Comparison of ENCODE assay signal across 17 mouse cellular contexts in the genomic region with DNA sequence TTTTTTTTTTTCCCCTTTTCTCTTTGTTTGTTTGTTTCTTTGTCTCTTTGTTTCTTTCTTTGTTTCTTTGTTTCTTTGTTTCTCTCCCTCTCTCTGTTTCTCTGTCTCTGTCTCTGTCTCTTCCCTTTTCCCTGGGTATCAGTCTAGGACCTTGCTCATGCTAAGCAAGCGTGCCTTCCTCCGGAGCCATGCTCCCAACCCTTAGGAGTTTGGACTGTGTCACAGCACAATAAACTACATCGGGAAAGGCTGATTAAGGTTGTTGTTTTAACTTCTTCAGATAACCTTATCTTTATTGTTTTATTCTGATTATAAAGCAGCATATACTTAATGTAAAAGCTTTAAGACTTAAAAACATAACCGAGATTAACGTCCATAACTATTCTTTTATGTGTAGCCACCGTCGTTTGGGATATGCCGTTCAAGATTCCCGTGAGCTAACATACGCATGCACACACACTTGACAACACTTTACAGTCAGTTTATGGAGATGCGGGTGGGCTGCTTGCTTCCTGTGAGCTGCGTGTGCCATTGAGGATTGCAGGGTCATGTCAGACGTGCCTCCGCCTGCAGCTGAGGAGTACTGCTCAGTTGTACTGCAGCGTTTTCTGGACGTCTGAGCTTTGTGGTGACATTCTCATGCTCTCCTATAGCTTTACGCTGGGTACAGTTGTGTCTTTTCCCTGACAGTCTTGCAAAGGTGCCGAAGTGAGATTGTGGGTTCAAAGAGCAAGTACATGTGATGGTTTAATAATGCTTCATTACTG. TPM values are rescaled to one million over a fixed set of nuclear protein-coding genes. Genes with fewer than 3 reads are reported as not detected.
DNase-seq lines count a peak whose midpoint lies in the region; ATAC-seq and TF ChIP-seq lines count a peak whose summit lies in the region.
"Had no signal": no experiment of that assay in that cellular context is flagged by ENCODE, and none has a peak within 500 bp of the region (broad histone marks: within the 10 kb centered on the region; RNA-seq: fewer than 3 reads in every experiment).

No protein-coding gene starts in this region.

- no peaks in the 10 kb centered on the region for H3K9me3 ChIP-seq in kidney, embryonic 15.5 days (replicated peaks)
- H3K9me3 ChIP-seq in megakaryocyte, embryonic 14.5 days = no peaks in the 10 kb centered on the region
- H3K9me3 ChIP-seq in intestine, postnatal 0 days (ENCODE audit: control insufficient read depth) = no peaks in the 10 kb centered on the region
- H3K9me3 ChIP-seq: embryonic facial prominence, embryonic 13.5 days; forebrain, embryonic 12.5 days had no signal

- H3K4me2 ChIP-seq in kidney, embryonic 15.5 days = no peak overlapping the region
- H3K4me2 ChIP-seq in intestine, postnatal 0 days (replicated peaks; ENCODE audit: low read depth) = peak overlapping the region; percentile 56
- H3K4me2 ChIP-seq: embryonic facial prominence, embryonic 13.5 days; forebrain, embryonic 12.5 days; heart, embryonic 11.5 days had no signal

- H3K4me3 ChIP-seq in kidney, embryonic 15.5 days (replicated peaks) = no peak overlapping the region
- peak overlapping the region; percentile 51 for H3K4me3 ChIP-seq in megakaryocyte, embryonic 14.5 days (replicated peaks)
- H3K4me3 ChIP-seq in intestine, postnatal 0 days (ENCODE audit: low read depth, low read length) = 0 out of 2 replicates have a peak overlapping the region, but pooled peaks have one; percentile 13
- H3K4me3 ChIP-seq: embryonic facial prominence, embryonic 13.5 days; forebrain, embryonic 12.5 days; heart, adult 2 months had no signal

- H3K27ac ChIP-seq in kidney, embryonic 15.5 days = peak overlapping the region; percentile 60; the same call in 1 of the 2 replicates
- H3K27ac ChIP-seq in intestine, postnatal 0 days (ENCODE audit: low read depth, low read length) = peak overlapping the region; percentile 78
- H3K27ac ChIP-seq: embryonic facial prominence, embryonic 13.5 days; forebrain, embryonic 12.5 days; heart, adult 2 months had no signal

- H3K36me3 ChIP-seq in kidney, embryonic 15.5 days = no peaks in the 10 kb centered on the region
- peaks cover 55% of the 10 kb centered on the region for H3K36me3 ChIP-seq in megakaryocyte, embryonic 14.5 days (replicated peaks; ENCODE audit: low read length)
- H3K36me3 ChIP-seq in intestine, postnatal 0 days (ENCODE audit: control insufficient read depth, insufficient read depth) = no peaks in the 10 kb centered on the region
- H3K36me3 ChIP-seq: embryonic facial prominence, embryonic 13.5 days; forebrain, embryonic 12.5 days had no signal

- no peak for ATAC-seq in kidney, embryonic 15.5 days (replicated peaks; ENCODE audit: low FRiP score)
- no peak for ATAC-seq in megakaryocyte, adult 5-6 weeks (ENCODE audit: poor library complexity, severe bottlenecking)
- ATAC-seq in intestine, postnatal 0 days = peak; percentile 74
- ATAC-seq: forebrain, embryonic 16.5 days had no signal

- H3K27me3 ChIP-seq in kidney, embryonic 15.5 days = no peaks in the 10 kb centered on the region
- no peaks in the 10 kb centered on the region for H3K27me3 ChIP-seq in megakaryocyte, embryonic 14.5 days (replicated peaks)
- no peaks in the 10 kb centered on the region for H3K27me3 ChIP-seq in intestine, postnatal 0 days (replicated peaks; ENCODE audit: control insufficient read depth, insufficient read depth, low read length)
- H3K27me3 ChIP-seq: embryonic facial prominence, embryonic 13.5 days; forebrain, embryonic 12.5 days had no signal

- peaks cover 67% of the 10 kb centered on the region for H3K4me1 ChIP-seq in kidney, embryonic 15.5 days
- peaks cover 91% of the 10 kb centered on the region for H3K4me1 ChIP-seq in megakaryocyte, embryonic 14.5 days
- peaks cover 23% of the 10 kb centered on the region for H3K4me1 ChIP-seq in intestine, postnatal 0 days (replicated peaks; ENCODE audit: control insufficient read depth, insufficient read depth, low read length)

- no peak overlapping the region for H3K9ac ChIP-seq in kidney, embryonic 15.5 days
- H3K9ac ChIP-seq in intestine, postnatal 0 days (ENCODE audit: low read depth, low read length) = no peak overlapping the region
- H3K9ac ChIP-seq: embryonic facial prominence, embryonic 13.5 days; forebrain, embryonic 12.5 days had no signal

- no peak for DNase-seq in kidney, postnatal 14 days
- no peak for DNase-seq in adrenal gland, postnatal 25 days
- no peak for DNase-seq in cerebellum, adult 11-12 months
- DNase-seq: adrenal gland, postnatal 10 days; cerebellum, adult 18-20 months; cerebellum, adult 9-11 months; cerebellum, postnatal 36 days; gastrocnemius, postnatal 14 days; heart, adult 2 months had no signal

- no peak for TF ChIP-seq CTCF in intestine, postnatal 0 days (IDR thresholded peaks at IDR 0.05; ENCODE audit: low read depth)

- WGBS in kidney, embryonic 15.5 days = 57% methylated on average over 18 of the region's 18 CpGs
- 36% methylated on average over 18 of the region's 18 CpGs for WGBS in intestine, postnatal 0 days

RNA-seq across cellular contexts. Expression of gene Ano6, which starts 52.7 kb away (rescaled TPM):
- polyA plus RNA-seq in kidney, embryonic 15.5 days (2015; fragmentation: Nextera tagmentation; extraction: Ambion mirVana) = 54.0 and 54.5 TPM in 2 replicates
- polyA plus RNA-seq in megakaryocyte, embryonic 14.5 days (2012; ENCODE audit: insufficient read depth, low replicate concordance) = 2.4 and 10.3 TPM in 2 replicates
- 32.6 and 39.0 TPM in 2 replicates for total RNA-seq in megakaryocyte, adult 5-6 weeks (2015)
- 46.7 and 47.2 TPM in 2 replicates for total RNA-seq in megakaryocyte, adult 5-6 weeks (2017)
- 23.9 and 30.5 TPM in 2 replicates for polyA plus RNA-seq in intestine, postnatal 0 days (2015; fragmentation: Nextera tagmentation; extraction: Ambion mirVana)
- total RNA-seq in adrenal gland, postnatal 25 days (2021) = 75.2 and 75.4 TPM in 2 replicates
